Mouse (Mus musculus) yolk sac, embryonic 10.5 days (tissue): Measurements from ENCODE around the gene Sync.

Experiments
- DNase-seq: peaks from one replicate; pipeline ENCODE4 v3.0.0-alpha.2; 2017; ENCODE audit warnings: low spot score

Gene Sync

GRCm38 (mm10) chr4:129303816-129304215 lies 16.4 kb downstream of the Sync start:
- no peak for DNase-seq

GRCm38 (mm10) chr4:129304306-129304705 lies 16.9 kb downstream of the Sync start:
- DNase-seq, result no peak

GRCm38 (mm10) chr4:129307936-129308335 lies 20.5 kb downstream of the Sync start:
- no peak for DNase-seq

- no peak for DNase-seq
These were observed 26.5 kb downstream of the Sync start for GRCm38 (mm10) chr4:129313886-129314285.

- DNase-seq, result no peak
These were observed 33.5 kb downstream of the Sync start for GRCm38 (mm10) chr4:129320876-129321275.

- DNase-seq, result no peak
These were observed 34.6 kb downstream of the Sync start for GRCm38 (mm10) chr4:129322042-129322441.

- no peak for DNase-seq
These were observed 36.1 kb downstream of the Sync start for GRCm38 (mm10) chr4:129323491-129323890.

- DNase-seq, result no peak
These were observed 37.3 kb downstream of the Sync start for GRCm38 (mm10) chr4:129324756-129325155.

- no peak for DNase-seq
These were observed 38.8 kb downstream of the Sync start for GRCm38 (mm10) chr4:129326191-129326590.

GRCm38 (mm10) chr4:129332846-129333245 lies 45.4 kb downstream of the Sync start:
- no peak for DNase-seq

GRCm38 (mm10) chr4:129334677-129335215 lies 47.3 kb downstream of the Sync start:
- DNase-seq, result no peak

- peak; percentile 99 for DNase-seq
These were observed 48.0 kb downstream of the Sync start, which contains the start of the genes Rbbp4 and Zbtb8os for GRCm38 (mm10) chr4:129335216-129336074. Gene Rbbp4 (minus strand): TSS chr4:129335370. Gene Zbtb8os (plus strand): TSS chr4:129335695.

- no peak for DNase-seq
These were observed 48.9 kb downstream of the Sync start for GRCm38 (mm10) chr4:129336291-129336690.

GRCm38 (mm10) chr4:129339743-129340142 lies 52.3 kb downstream of the Sync start:
- DNase-seq, result no peak

GRCm38 (mm10) chr4:129341888-129342287 lies 54.5 kb downstream of the Sync start:
- DNase-seq, result no peak

GRCm38 (mm10) chr4:129342705-129343104 lies 55.3 kb downstream of the Sync start:
- no peak for DNase-seq

- DNase-seq, result no peak
These were observed 59.2 kb downstream of the Sync start for GRCm38 (mm10) chr4:129346481-129347154.

- peak; percentile 52 for DNase-seq
These were observed 63.2 kb downstream of the Sync start for GRCm38 (mm10) chr4:129350644-129351043.

- DNase-seq, result no peak
These were observed 63.7 kb downstream of the Sync start for GRCm38 (mm10) chr4:129351111-129351510.

GRCm38 (mm10) chr4:129353176-129353575 lies 65.8 kb downstream of the Sync start:
- no peak for DNase-seq

- DNase-seq, result no peak
These were observed 66.8 kb downstream of the Sync start for GRCm38 (mm10) chr4:129354236-129354635.

- no peak for DNase-seq
These were observed 70.3 kb downstream of the Sync start for GRCm38 (mm10) chr4:129357613-129358163.
